Mouse (Mus musculus): ENCODE data around the gene Wdr63. TPM values are rescaled to one million over a fixed set of nuclear protein-coding genes. Genes with fewer than 3 reads are reported as not detected.
"Not testable (repeated sequence)": the region's sequence is repeated elsewhere in the genome, so short reads cannot be mapped to it uniquely, and the experiment has no call there.

Gene Wdr63
- total and polyA plus RNA-seq, 3 experiments = not detected

DNA sequence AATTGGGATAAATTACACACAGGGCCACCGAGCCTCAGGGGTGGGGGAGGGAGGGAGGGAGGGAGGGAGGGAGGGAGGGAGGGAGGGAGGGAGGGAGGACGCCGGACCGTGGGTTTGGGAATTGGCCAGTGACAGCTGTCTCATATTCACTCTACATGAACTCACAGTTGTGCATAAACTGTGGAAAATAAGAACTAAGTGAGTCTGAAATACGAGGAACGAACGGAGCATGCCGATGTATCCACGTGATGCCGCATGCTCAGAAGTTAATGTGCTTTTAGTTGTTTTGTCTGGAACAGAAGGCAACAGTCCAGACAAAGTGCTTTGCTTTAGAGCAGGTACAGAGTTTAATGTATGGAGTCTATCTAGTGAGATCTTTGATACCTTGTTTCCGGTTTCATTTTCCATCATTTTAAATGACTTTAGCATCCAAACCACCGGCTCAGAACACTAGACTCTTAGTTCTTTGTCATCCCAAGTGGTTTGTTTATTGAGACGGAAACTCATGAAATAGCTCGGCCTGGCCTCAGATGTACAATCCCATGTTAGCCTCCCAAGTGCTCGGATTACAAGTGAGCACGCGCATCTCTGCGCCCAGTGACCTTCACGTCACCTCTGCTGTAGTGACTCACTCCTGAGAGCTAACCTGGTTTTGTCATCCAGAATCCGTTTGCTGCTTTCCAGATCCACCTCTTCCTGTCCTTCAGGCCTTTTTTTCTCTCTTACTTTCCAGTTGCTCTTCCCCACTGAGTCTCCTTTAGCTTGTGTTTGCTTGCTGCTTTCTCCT lies 97.9 kb downstream of the Wdr63 start:
- no peak overlapping the region for H3K4me3 ChIP-seq (ENCODE audit: control insufficient read depth in 1 of 2, insufficient read depth in 1 of 2, low read depth in 2 of 2, low read length in 2 of 2)
- peaks cover 0 to 9% of the 10 kb centered on the region in 2 experiments; a peak in 2 of 4 replicates for H3K36me3 ChIP-seq (ENCODE audit: control insufficient read depth in 1 of 2, insufficient read depth in 2 of 2, low read length in 2 of 2)
- H3K79me2 ChIP-seq (ENCODE audit: control insufficient read depth, insufficient read depth, low read length, poor library complexity) = peaks cover 4% of the 10 kb centered on the region; the same call in 1 of the 2 replicates
- no peaks in the 10 kb centered on the region for H3K27me3 ChIP-seq (ENCODE audit: control insufficient read depth in 1 of 2, insufficient read depth in 2 of 2, low read length in 2 of 2)
- no peak for TF ChIP-seq MAX (IDR thresholded peaks at IDR 0.05; ENCODE audit: low read length)
- TF ChIP-seq POLR2A (IDR thresholded peaks at IDR 0.05; ENCODE audit: control insufficient read depth in 1 of 2, insufficient read depth in 1 of 2, low read depth in 1 of 2, low read length in 2 of 2, poor library complexity in 1 of 2) = no peak
- TF ChIP-seq MYB (IDR thresholded peaks at IDR 0.05; ENCODE audit: low read depth, low read length) = no peak
- TF ChIP-seq USF1 (IDR thresholded peaks at IDR 0.05; ENCODE audit: low read depth, low read length) = no peak
- no peak for TF ChIP-seq MAFK (IDR thresholded peaks at IDR 0.05; ENCODE audit: borderline replicate concordance, low read depth, low read length)
- no peak overlapping the region for H3K27ac ChIP-seq (ENCODE audit: control insufficient read depth, low read depth, low read length)
- no peaks in the 10 kb centered on the region for H3K4me1 ChIP-seq (ENCODE audit: control insufficient read depth in 1 of 2, insufficient read depth in 2 of 2, low read length in 2 of 2)
- H3K9me3 ChIP-seq (replicated peaks; ENCODE audit: insufficient read depth, low read length) = no peaks in the 10 kb centered on the region
- H3K9ac ChIP-seq (ENCODE audit: control insufficient read depth, low read depth, low read length, poor library complexity, severe bottlenecking) = no peak overlapping the region
- DNase-seq (ENCODE audit: low read depth, low spot score) = no peak

DNA sequence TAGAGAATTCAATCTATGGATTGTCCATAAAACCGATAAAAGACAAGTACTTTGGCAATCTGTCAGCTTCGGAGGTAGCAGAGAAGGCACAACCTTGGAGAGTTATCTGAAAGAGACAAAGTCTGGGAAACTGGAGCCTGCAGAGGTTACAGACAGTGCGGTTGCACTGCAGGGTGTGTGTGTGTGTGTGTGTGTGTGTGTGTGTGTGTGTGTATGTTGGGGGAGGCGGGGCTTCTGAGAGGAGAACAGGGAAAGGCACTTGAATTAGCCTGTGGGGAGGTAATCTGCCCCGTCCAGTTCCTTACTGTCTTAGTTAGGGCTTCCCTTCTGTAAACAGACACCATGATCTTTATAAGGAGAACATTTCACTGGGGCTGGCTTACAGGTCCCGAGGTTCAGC lies 100.1 kb downstream of the Wdr63 start:
- no peak for DNase-seq (ENCODE audit: low read depth, low spot score)
- TF ChIP-seq CHD2 (IDR thresholded peaks at IDR 0.05; ENCODE audit: low read length) (no peak), EP300 (IDR thresholded peaks at IDR 0.05; ENCODE audit: low read depth in 1 of 2, low read length in 2 of 2) (no peak), POLR2A (IDR thresholded peaks at IDR 0.05; ENCODE audit: control insufficient read depth in 1 of 2, insufficient read depth in 1 of 2, low read depth in 1 of 2, low read length in 2 of 2, poor library complexity in 1 of 2) (no peak), POLR2AphosphoS2 (IDR thresholded peaks at IDR 0.05; ENCODE audit: low read length) (no peak), CTCF (IDR thresholded peaks at IDR 0.05 in 2 of 3, conservative IDR thresholded peaks at IDR 0.05 in 1 of 3; ENCODE audit: control insufficient read depth in 1 of 3, insufficient read depth in 1 of 3, low read depth in 2 of 3, low read length in 3 of 3, poor library complexity in 1 of 3, severe bottlenecking in 1 of 3) (no peak), USF2 (IDR thresholded peaks at IDR 0.05; ENCODE audit: borderline replicate concordance in 1 of 2, insufficient read depth in 1 of 2, low read depth in 1 of 2, low read length in 2 of 2) (no peak)
- Histone ChIP-seq H3K4me3 (ENCODE audit: control insufficient read depth in 1 of 2, insufficient read depth in 1 of 2, low read depth in 2 of 2, low read length in 2 of 2) (no peak overlapping the region), H3K79me2 (ENCODE audit: control insufficient read depth, insufficient read depth, low read length, poor library complexity) (peaks cover 10% of the 10 kb centered on the region), H3K27me3 (ENCODE audit: control insufficient read depth in 1 of 2, insufficient read depth in 2 of 2, low read length in 2 of 2) (no peaks in the 10 kb centered on the region), H3K36me3 (ENCODE audit: control insufficient read depth in 1 of 2, insufficient read depth in 2 of 2, low read length in 2 of 2) (peaks cover 0 to 7% of the 10 kb centered on the region in 2 experiments; a peak in 2 of 4 replicates), H3K4me1 (ENCODE audit: control insufficient read depth in 1 of 2, insufficient read depth in 2 of 2, low read length in 2 of 2) (no peaks in the 10 kb centered on the region), H3K9me3 (replicated peaks; ENCODE audit: insufficient read depth, low read length) (no peaks in the 10 kb centered on the region), H3K27ac (ENCODE audit: control insufficient read depth, low read depth, low read length) (no peak overlapping the region), H3K9ac (ENCODE audit: control insufficient read depth, low read depth, low read length, poor library complexity, severe bottlenecking) (no peak overlapping the region)

- no peak for DNase-seq (ENCODE audit: low read depth, low spot score)
- Histone ChIP-seq H3K4me3 (ENCODE audit: control insufficient read depth in 1 of 2, insufficient read depth in 1 of 2, low read depth in 2 of 2, low read length in 2 of 2) (no peak overlapping the region), H3K79me2 (ENCODE audit: control insufficient read depth, insufficient read depth, low read length, poor library complexity) (peaks cover 9% of the 10 kb centered on the region), H3K4me1 (ENCODE audit: control insufficient read depth in 1 of 2, insufficient read depth in 2 of 2, low read length in 2 of 2) (no peaks in the 10 kb centered on the region), H3K27ac (ENCODE audit: control insufficient read depth, low read depth, low read length) (no peak overlapping the region), H3K9ac (ENCODE audit: control insufficient read depth, low read depth, low read length, poor library complexity, severe bottlenecking) (no peak overlapping the region), H3K27me3 (ENCODE audit: control insufficient read depth in 1 of 2, insufficient read depth in 2 of 2, low read length in 2 of 2) (no peaks in the 10 kb centered on the region), H3K9me3 (replicated peaks; ENCODE audit: insufficient read depth, low read length) (no peaks in the 10 kb centered on the region), H3K36me3 (ENCODE audit: control insufficient read depth in 1 of 2, insufficient read depth in 2 of 2, low read length in 2 of 2) (peaks cover 0 to 14% of the 10 kb centered on the region in 2 experiments; a peak in 2 of 4 replicates)
- TF ChIP-seq SIN3A (IDR thresholded peaks at IDR 0.05; ENCODE audit: low read length) = no peak
- no peak for TF ChIP-seq GATA1 (IDR thresholded peaks at IDR 0.05; ENCODE audit: low read depth, low read length)
- TF ChIP-seq TAL1 (IDR thresholded peaks at IDR 0.05; ENCODE audit: low read length) = no peak
- TF ChIP-seq MAFK (IDR thresholded peaks at IDR 0.05; ENCODE audit: borderline replicate concordance, low read depth, low read length) = no peak
These were observed 103.4 kb downstream of the Wdr63 start for GRCm38 (mm10) chr3:146004347-146005051.

GRCm38 (mm10) chr3:145996539-145996938 lies 111.4 kb downstream of the Wdr63 start:
- H3K9me3 ChIP-seq (replicated peaks; ENCODE audit: insufficient read depth, low read length); H3K4me3 ChIP-seq (ENCODE audit: control insufficient read depth in 1 of 2, insufficient read depth in 1 of 2, low read depth in 2 of 2, low read length in 2 of 2); H3K27me3 ChIP-seq (ENCODE audit: control insufficient read depth in 1 of 2, insufficient read depth in 2 of 2, low read length in 2 of 2); H3K9ac ChIP-seq (ENCODE audit: control insufficient read depth, low read depth, low read length, poor library complexity, severe bottlenecking); DNase-seq (ENCODE audit: low read depth, low spot score); H3K27ac ChIP-seq (ENCODE audit: control insufficient read depth, low read depth, low read length): not testable (repeated sequence)
- H3K4me1 ChIP-seq (ENCODE audit: control insufficient read depth in 1 of 2, insufficient read depth in 2 of 2, low read length in 2 of 2) = peaks cover 6 to 11% of the 10 kb centered on the region in 2 experiments; a peak in 3 of 4 replicates
- peaks cover 6 to 12% of the 10 kb centered on the region in 2 experiments for H3K36me3 ChIP-seq (ENCODE audit: control insufficient read depth in 1 of 2, insufficient read depth in 2 of 2, low read length in 2 of 2)
- H3K79me2 ChIP-seq (ENCODE audit: control insufficient read depth, insufficient read depth, low read length, poor library complexity) = peaks cover 28% of the 10 kb centered on the region

Measured in MEL (cell line).